Mouse (Mus musculus) forebrain, embryonic 15.5 days (tissue): Measurements from ENCODE around the gene Gm14403. TPM values are rescaled to one million over a fixed set of nuclear protein-coding genes. Genes with fewer than 3 reads are reported as not detected.
"Not testable (repeated sequence)": the region's sequence is repeated elsewhere in the genome, so short reads cannot be mapped to it uniquely, and the experiment has no call there.

ENCODE experiments used
- ATAC-seq: fragments of 200-750 bp; cut with Nextera tagmentation; replicated peaks from 2 replicates; pipeline ENCODE4 v1.8.0; 2017; ENCODE audit warnings: mild to moderate bottlenecking, moderate TSS enrichment, moderate library complexity
- H3K27ac ChIP-seq: fragments of 300-500 bp; sonication (generic); replicated peaks from 2 replicates; pipeline ENCODE4 v1.5.1; 2015; ENCODE audit warnings: mild to moderate bottlenecking, inconsistent platforms
- H3K27me3 ChIP-seq: fragments of 300-500 bp; sonication (generic); 2 replicates; pipeline ENCODE4 v1.6.1; 2015; ENCODE audit warnings: inconsistent platforms
- H3K36me3 ChIP-seq: fragments of 300-500 bp; sonication (generic); 2 replicates; pipeline ENCODE4 v1.6.1; 2015; ENCODE audit warnings: mild to moderate bottlenecking, inconsistent platforms
- H3K4me1 ChIP-seq: fragments of 300-500 bp; sonication (generic); 2 replicates; pipeline ENCODE4 v1.6.1; 2015; ENCODE audit warnings: inconsistent platforms
- H3K4me2 ChIP-seq: fragments of 300-500 bp; sonication (generic); replicated peaks from 2 replicates; pipeline ENCODE4 v1.6.1; 2015; ENCODE audit warnings: mild to moderate bottlenecking, inconsistent platforms
- H3K4me3 ChIP-seq: fragments of 300-500 bp; sonication (generic); 2 replicates; pipeline ENCODE4 v1.5.1; 2015; ENCODE audit warnings: mild to moderate bottlenecking, inconsistent platforms
- H3K9ac ChIP-seq: fragments of 300-500 bp; sonication (generic); replicated peaks from 2 replicates; pipeline ENCODE4 v1.6.1; 2015; ENCODE audit warnings: mild to moderate bottlenecking, inconsistent platforms
- H3K9me3 ChIP-seq: fragments of 300-500 bp; sonication (generic); 2 replicates; pipeline ENCODE4 v1.6.1; 2016; ENCODE audit warnings: inconsistent platforms
- WGBS: fragments of 180-500 bp; shearing (Covaris S2); methylation state at CpG from one replicate; pipeline ENCODE4 v1.1.7; 2015; ENCODE audit warnings: mixed read lengths; 5-methylcytosine and 5-hydroxymethylcytosine counted together
- polyA plus RNA-seq: library from polyadenylated mRNA; unstranded; fragments of >200 nt; fragmentation: Nextera tagmentation; extraction: Ambion mirVana; gene quantifications from 2 replicates; pipeline ENCODE4 v1.2.1, GENCODE M21; 2015

Gene Gm14403
- 2.4 and 2.9 TPM in 2 replicates for polyA plus RNA-seq

GRCm38 (mm10) chr2:177498067-177498466, at the start of gene Gm14403:
Gene Gm14403, plus strand, starts transcription at chr2:177498215.
- ATAC-seq, H3K9ac ChIP-seq, H3K4me1 ChIP-seq, H3K36me3 ChIP-seq, H3K9me3 ChIP-seq, H3K27ac ChIP-seq, H3K27me3 ChIP-seq: not testable (repeated sequence)
- 12% methylated on average over 7 of the region's 7 CpGs for WGBS
- peak within 1 kb of the TSS; percentile 39 for H3K4me3 ChIP-seq
- peak within 1 kb of the TSS; percentile 38 for H3K4me2 ChIP-seq

- WGBS, result 4% methylated on average over 8 of the region's 9 CpGs
- peak within 1 kb of the TSS; percentile 24; the same call in 1 of the 2 replicates for H3K9ac ChIP-seq
- H3K36me3 ChIP-seq, result not testable (repeated sequence)
Observed at GRCm38 (mm10) chr2:177464676-177465075, 33.3 kb upstream of the Gm14403 start, which contains the start of gene Zfp970. Gene Zfp970, plus strand, starts transcription at chr2:177464733.

GRCm38 (mm10) chr2:177468222-177468621, 29.8 kb upstream of the Gm14403 start:
- H3K4me2 ChIP-seq, H3K9ac ChIP-seq, H3K4me1 ChIP-seq, H3K27me3 ChIP-seq, ATAC-seq, H3K27ac ChIP-seq, H3K4me3 ChIP-seq, H3K36me3 ChIP-seq, H3K9me3 ChIP-seq: not testable (repeated sequence)

More at GRCm38 (mm10) chr2:177464676-177465075, 33.3 kb upstream of the Gm14403 start, which contains the start of gene Zfp970:
- not testable (repeated sequence) for H3K4me1 ChIP-seq, H3K27ac ChIP-seq, H3K9me3 ChIP-seq, H3K27me3 ChIP-seq, ATAC-seq
- Histone ChIP-seq H3K4me2 (peak within 1 kb of the TSS; percentile 40), H3K4me3 (peak within 1 kb of the TSS; percentile 43)

- H3K27ac ChIP-seq, ATAC-seq, H3K36me3 ChIP-seq, H3K4me3 ChIP-seq, H3K9ac ChIP-seq, H3K4me2 ChIP-seq, H3K9me3 ChIP-seq, H3K27me3 ChIP-seq, H3K4me1 ChIP-seq: not testable (repeated sequence)
- 86% methylated on average over 6 of the region's 10 CpGs for WGBS
Observed at GRCm38 (mm10) chr2:177472261-177472660, 25.8 kb upstream of the Gm14403 start.

- not testable (repeated sequence) for H3K9me3 ChIP-seq, ATAC-seq, H3K9ac ChIP-seq, H3K4me2 ChIP-seq, H3K4me1 ChIP-seq, H3K27ac ChIP-seq, H3K27me3 ChIP-seq, H3K36me3 ChIP-seq, H3K4me3 ChIP-seq
- 88% methylated on average over 1 of the region's 1 CpGs for WGBS
Observed at GRCm38 (mm10) chr2:177481971-177482370, 16.0 kb upstream of the Gm14403 start.

GRCm38 (mm10) chr2:177483238-177483948, 14.6 kb upstream of the Gm14403 start:
- not testable (repeated sequence) for H3K4me1 ChIP-seq, H3K27ac ChIP-seq, H3K9ac ChIP-seq, ATAC-seq, H3K9me3 ChIP-seq, H3K36me3 ChIP-seq, H3K4me3 ChIP-seq, H3K4me2 ChIP-seq, H3K27me3 ChIP-seq
- WGBS, result 89% methylated on average over 11 of the region's 11 CpGs

- H3K9me3 ChIP-seq, H3K36me3 ChIP-seq, H3K4me1 ChIP-seq, H3K9ac ChIP-seq, H3K4me2 ChIP-seq, H3K27ac ChIP-seq, ATAC-seq, H3K27me3 ChIP-seq, H3K4me3 ChIP-seq: not testable (repeated sequence)
- WGBS, result 71% methylated on average over 1 of the region's 1 CpGs
Observed at GRCm38 (mm10) chr2:177499182-177499581, 1.2 kb downstream of the Gm14403 start.

GRCm38 (mm10) chr2:177505211-177505719, 7.2 kb downstream of the Gm14403 start:
- not testable (repeated sequence) for H3K9me3 ChIP-seq, ATAC-seq, H3K27ac ChIP-seq, H3K4me3 ChIP-seq, H3K27me3 ChIP-seq, H3K36me3 ChIP-seq, H3K9ac ChIP-seq, H3K4me1 ChIP-seq, H3K4me2 ChIP-seq
- WGBS, result 89% methylated on average over 1 of the region's 1 CpGs

GRCm38 (mm10) chr2:177511381-177511780, 13.4 kb downstream of the Gm14403 start:
- H3K4me3 ChIP-seq, H3K9me3 ChIP-seq, ATAC-seq, H3K9ac ChIP-seq, H3K36me3 ChIP-seq, H3K4me1 ChIP-seq, H3K27me3 ChIP-seq, H3K4me2 ChIP-seq, H3K27ac ChIP-seq: not testable (repeated sequence)
- WGBS, result 68% methylated on average over 4 of the region's 4 CpGs

DNA sequence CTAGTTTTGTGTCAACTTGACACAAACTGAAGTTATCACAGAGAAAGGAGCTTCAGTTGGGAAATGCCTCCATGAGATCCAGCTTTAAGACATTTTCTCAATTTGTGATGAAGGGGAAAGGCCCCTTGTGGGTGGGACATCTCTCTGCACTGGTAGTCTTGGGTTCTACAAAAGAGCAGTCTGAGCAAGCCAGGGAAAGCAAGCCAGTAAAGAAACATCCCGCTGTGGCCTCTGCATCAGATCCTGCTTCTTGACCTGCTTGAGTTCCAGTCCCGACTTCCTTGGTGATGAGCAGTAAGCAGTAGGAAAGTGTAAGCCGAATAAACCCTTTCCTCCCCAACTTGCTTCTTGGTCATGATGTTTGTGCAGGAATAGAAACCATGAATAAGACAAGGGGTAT, 14.0 kb downstream of the Gm14403 start:
- ATAC-seq, result not testable (repeated sequence)
- WGBS, result 93% methylated on average over 3 of the region's 3 CpGs

DNA sequence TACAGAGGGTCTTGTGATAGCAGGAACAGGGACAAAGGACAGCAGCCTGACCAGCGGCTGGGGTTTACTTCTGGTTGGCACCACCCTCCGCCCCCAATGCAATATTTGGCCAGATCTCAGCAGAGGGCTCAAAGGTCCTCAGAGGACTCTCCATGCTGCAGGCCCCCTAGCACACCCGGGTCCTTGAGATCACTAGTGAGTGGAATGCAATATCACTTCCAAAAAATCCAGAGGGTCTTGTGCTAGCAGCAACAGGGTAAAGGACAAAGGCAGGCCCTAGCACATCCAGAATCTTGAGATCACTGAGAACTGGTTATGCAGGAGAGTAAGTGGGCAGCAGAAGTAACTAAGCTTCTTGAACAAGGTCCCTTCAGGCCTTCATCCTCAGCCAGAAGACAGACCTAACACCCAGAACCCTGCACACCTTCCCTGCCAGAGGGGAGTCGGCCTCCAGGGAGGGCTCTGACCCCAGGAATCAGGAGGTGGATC, 16.0 kb downstream of the Gm14403 start:
- H3K9me3 ChIP-seq, H3K27me3 ChIP-seq, ATAC-seq, H3K4me2 ChIP-seq, H3K9ac ChIP-seq, H3K4me1 ChIP-seq, H3K4me3 ChIP-seq, H3K27ac ChIP-seq, H3K36me3 ChIP-seq: not testable (repeated sequence)
- 87% methylated on average over 4 of the region's 4 CpGs for WGBS

More for the DNA sequence above, 14.0 kb downstream of the Gm14403 start:
- H3K9ac ChIP-seq, H3K27ac ChIP-seq, H3K4me2 ChIP-seq, H3K9me3 ChIP-seq, H3K4me1 ChIP-seq, H3K4me3 ChIP-seq, H3K36me3 ChIP-seq, H3K27me3 ChIP-seq: not testable (repeated sequence)

DNA sequence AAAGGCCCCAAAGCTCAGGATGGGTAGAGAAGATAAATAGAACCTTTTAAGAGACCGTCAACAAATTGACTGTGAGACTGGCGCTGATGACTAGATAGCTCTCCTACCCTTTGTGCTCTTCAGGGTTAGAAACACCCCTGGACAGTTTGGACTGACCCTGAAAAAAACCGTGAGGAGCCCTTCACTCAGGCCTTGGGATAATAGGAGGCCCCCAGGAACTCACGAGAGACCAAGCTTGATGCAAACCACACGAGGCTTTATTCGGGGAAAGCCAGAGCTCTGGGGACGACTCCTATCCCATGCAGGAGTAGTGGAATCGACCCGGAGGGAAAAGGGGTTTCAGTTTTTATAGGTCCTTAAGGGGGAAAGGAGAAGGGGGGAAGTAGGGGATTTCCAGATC, 19.7 kb downstream of the Gm14403 start:
- not testable (repeated sequence) for H3K9me3 ChIP-seq, H3K4me3 ChIP-seq, H3K4me1 ChIP-seq, H3K36me3 ChIP-seq, H3K27ac ChIP-seq, H3K4me2 ChIP-seq, H3K9ac ChIP-seq, H3K27me3 ChIP-seq, ATAC-seq
- WGBS, result 88% methylated on average over 9 of the region's 9 CpGs

DNA sequence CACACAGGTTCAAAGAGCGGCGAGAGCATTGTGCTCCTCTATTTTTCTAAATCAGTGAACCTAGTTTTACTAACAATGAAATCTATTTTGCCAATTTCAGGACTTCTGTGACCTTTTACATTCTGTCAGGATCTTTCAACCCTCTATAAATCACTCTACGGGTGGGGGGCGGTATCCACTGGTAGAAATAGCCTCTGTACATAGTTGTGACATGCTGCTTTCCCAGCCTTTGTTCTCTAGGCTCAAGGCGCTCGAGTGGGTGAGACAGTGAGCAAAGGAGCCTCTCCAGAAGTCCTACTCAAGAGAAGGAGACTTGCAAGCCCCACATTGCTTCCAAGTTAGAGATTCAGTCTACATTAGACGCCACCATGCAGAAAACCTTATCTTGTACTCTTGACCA, 20.3 kb downstream of the Gm14403 start:
- not testable (repeated sequence) for H3K9ac ChIP-seq, H3K4me3 ChIP-seq, H3K4me1 ChIP-seq, H3K27ac ChIP-seq, ATAC-seq, H3K36me3 ChIP-seq, H3K27me3 ChIP-seq, H3K4me2 ChIP-seq, H3K9me3 ChIP-seq
- WGBS, result 88% methylated on average over 7 of the region's 7 CpGs
